Mouse (Mus musculus) mouse embryonic stem cell (cell line): ENCODE data around the gene Rpl23a.

Experiments used
- in situ Hi-C, 2 experiments: fragments of 300-500 bp; cut with MboI; formaldehyde crosslinking; loops; 1 replicate in 1 of 2; 3 replicates in 1 of 2; pipeline ENCODE4 v1.14.3; 2019 to 2020; ENCODE audit warnings: low sequenced_read_pairs in 2 of 2, low pct_unique_long_range_greater_than_20kb in 1 of 2, mixed read lengths in 1 of 2; ENCODE audit not compliant: unreplicated experiment in 1 of 2

The Rpl23a gene

GRCm38 (mm10) chr11:78182961-78183844 is at the start of gene Rpl23a:
Rpl23a (minus strand) TSS chr11:78183584.
- in situ Hi-C loops = no loop called here

DNA sequence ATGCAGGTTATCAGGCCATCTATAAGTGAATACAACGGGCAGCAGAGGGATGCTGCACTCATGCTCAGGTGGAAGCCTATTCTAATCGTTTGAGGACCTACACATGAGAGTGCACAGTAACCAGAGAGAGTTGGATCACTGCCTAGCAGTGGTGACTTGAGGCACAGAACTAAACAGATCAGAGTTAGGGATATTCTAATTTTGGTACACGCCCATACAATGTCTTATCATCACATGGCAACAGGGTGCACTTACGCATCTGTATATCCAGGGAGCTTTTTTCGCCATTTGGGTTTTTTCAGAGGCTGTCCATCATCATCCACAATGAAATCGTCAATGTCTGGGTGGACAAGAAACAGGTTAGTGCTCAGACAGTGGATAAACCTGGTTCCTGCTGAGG is 48.1 kb upstream of the Rpl23a start:
- in situ Hi-C loops = no loop called here

DNA sequence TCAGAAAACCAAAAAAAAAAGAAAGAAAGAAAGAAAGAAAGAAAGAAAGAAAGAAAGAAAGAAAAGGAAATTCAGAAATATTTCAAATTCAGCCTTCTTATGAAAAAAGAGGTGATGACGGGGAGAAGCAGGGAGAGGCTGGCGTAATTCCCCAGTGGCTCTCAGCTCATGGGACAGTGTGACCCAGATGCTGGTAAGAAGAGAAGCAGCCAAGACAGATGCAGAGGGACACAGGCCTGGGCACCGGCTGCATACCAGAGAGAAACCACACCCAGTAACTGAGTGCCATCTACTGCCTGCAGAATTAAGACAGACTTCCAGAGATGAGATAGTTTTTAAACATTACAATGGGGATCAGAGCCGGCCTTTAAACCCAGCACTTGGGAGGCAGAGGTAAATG is 40.2 kb upstream of the Rpl23a start:
- in situ Hi-C loops = loop anchor here in 1 of 2 experiments (5.0 kb wide), 1 partner anchor 59 kb away; no protein-coding TSS in a partner anchor

GRCm38 (mm10) chr11:78215709-78216317 is 32.4 kb upstream of the Rpl23a start:
- in situ Hi-C loops = loop anchor here in 1 of 2 experiments (5.0 kb wide), 1 partner anchor 66 kb away; no protein-coding TSS in a partner anchor

- in situ Hi-C loops = no loop called here
These were observed 29.9 kb upstream of the Rpl23a start for GRCm38 (mm10) chr11:78213086-78213817.

GRCm38 (mm10) chr11:78211513-78211912 is 28.1 kb upstream of the Rpl23a start:
- in situ Hi-C loops = no loop called here

DNA sequence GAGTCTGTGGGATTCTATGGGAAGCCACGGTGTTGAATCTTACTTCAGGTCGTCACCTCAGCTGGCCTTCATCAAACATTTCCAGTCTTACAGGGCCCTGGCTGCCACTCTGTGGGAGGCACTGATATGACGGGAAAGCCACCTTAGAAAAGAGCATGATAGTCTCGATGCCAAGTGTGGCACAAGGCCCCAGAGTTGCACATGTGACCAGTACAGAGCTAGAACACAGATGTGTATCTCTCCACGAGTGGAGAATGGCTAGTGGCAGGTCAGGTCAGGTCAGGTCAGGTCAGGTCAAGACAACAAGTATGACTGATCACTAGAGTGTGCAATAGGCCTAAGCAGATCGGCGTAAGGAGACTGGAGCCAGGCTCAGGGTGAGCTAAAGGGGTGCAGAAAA is 27.2 kb upstream of the Rpl23a start:
- in situ Hi-C loops = no loop called here

DNA sequence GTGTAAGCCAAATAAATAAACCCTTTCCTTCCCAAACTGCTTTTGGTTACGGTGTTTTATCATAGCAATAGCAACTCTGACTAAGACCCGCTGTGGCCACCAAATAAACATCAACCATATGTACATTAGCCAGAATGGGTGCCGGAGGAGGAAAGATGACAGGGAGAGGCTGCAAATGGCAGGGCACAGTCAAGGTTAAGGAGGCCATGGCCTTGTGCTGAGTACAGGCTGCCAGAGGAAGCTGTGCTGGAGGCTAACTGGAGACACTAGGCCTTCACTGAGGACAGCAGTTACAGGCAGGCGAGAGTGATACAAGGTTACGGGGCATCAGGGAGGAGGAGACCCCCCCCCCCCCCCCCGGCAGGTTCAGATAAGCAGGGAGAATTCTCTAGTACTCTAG is 26.5 kb upstream of the Rpl23a start:
- in situ Hi-C loops = no loop called here

DNA sequence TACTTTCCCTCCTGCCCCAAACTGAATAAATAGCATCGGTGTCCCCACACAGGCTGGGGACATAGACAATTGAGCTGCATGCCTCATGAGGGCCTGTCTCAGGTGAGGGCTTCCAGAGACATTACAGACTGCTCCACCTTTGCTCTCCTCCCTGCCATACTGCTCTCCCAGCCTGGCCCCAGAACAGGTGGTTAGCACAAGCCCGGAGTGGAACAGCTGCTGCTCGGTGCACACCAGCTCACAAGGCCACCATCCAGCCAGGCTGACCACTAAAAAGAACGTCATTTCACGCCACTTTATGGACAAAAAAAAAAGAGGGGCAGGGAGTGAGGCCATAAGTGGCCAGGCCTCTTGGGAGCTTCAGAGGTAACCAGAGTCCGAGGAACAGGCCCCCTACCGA is 23.8 kb upstream of the Rpl23a start:
- in situ Hi-C loops = no loop called here

DNA sequence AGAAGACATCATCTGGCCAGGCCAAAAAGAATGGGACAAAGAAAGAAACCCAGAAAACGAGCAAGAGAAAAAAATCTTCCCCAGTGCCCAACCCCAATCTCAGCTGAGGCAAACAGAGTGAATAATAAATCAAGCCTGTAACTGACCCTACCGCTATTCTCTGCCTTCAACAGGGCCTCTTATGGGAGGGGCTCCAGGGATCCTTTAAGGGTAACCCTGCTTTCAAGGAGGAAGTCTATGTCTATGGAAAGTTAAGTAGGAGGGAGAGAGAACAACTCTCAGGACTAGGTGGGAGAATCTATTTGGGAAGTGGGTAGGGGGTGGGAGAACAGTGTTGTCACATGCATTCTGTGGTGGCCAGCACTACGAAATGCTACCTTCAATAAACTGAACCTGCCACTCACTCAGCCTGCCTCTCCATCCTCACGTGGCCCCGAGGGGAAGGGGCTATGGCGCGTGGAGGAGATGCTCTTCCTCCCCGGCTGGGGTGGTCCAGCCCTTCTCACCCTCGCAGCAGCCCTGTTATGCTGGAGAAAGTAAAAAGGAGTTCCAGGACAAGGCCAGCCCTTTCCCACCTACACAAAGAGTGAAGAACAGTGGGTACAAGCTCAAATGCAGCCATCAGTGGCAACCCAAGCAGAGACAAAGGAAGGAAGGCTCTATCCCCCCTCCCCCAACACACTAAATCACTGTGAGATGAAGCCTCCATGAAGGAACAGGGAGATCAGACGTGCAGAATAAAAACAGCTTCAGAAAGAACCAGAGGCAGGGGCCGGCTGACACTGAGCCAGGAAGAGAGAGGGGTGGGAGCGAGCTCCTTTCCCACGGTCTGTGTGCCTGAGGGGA is 22.2 kb upstream of the Rpl23a start:
- in situ Hi-C loops = no loop called here

DNA sequence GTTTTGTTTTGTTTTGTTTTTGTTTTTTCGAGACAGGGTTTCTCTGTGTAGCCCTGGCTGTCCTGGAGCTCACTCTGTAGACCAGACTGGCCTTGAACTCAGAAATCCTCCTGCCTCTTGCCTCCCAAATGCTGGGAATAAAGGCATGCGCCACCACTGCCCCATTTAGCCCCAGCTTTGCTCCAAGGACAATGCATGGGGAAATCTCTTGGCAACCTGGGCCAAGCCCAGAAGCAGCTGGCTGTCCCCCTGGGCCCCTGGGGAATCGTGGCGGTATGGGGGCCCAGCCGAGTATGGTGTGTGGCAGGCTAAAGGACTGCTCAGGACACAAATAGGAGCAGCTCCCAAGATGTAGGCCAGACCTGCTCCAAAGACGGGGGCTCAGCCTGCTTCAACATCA is 20.9 kb upstream of the Rpl23a start:
- in situ Hi-C loops = no loop called here

DNA sequence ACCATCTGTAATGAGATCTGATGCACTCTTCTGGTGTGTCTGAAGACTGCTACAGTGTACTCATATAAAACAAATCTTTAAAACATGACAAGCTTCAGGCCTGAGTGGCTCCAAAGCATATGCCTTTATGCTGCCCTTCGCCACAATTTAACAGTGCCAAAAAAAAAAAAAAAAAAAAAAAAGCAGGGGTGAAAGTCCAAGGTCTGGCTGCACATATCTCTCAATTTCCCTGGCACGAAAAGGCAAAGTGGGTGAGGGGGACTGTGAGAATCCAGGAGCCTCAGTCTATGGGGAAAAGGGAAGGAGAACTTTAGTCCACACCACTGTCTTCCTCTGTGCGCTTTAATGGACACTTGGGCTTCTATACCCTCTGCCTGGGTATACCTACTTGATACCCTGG is 19.0 kb upstream of the Rpl23a start:
- in situ Hi-C loops = no loop called here

- in situ Hi-C loops = no loop called here
These were observed 11.9 kb upstream of the Rpl23a start for GRCm38 (mm10) chr11:78195101-78195863.

GRCm38 (mm10) chr11:78194411-78195100 is 11.2 kb upstream of the Rpl23a start:
- in situ Hi-C loops = no loop called here

- in situ Hi-C loops = no loop called here
These were observed 9.7 kb upstream of the Rpl23a start, which contains the start of gene Proca1 for GRCm38 (mm10) chr11:78193113-78193512. Proca1 (plus strand) TSS chr11:78193392.

- in situ Hi-C loops = no loop called here
These were observed 6.7 kb upstream of the Rpl23a start for GRCm38 (mm10) chr11:78190041-78190440.
